Mouse (Mus musculus) MN1 (cell line): ENCODE data around the gene Ess2.

ENCODE experiments used
- DNase-seq: peaks from one replicate; pipeline ENCODE4 v3.0.0-alpha.2; 2016; ENCODE audit warnings: low spot score

Gene Ess2

GRCm38 (mm10) chr16:17921325-17922162, 10.4 kb upstream of the Ess2 start:
- DNase-seq, result peak; percentile 97

DNA sequence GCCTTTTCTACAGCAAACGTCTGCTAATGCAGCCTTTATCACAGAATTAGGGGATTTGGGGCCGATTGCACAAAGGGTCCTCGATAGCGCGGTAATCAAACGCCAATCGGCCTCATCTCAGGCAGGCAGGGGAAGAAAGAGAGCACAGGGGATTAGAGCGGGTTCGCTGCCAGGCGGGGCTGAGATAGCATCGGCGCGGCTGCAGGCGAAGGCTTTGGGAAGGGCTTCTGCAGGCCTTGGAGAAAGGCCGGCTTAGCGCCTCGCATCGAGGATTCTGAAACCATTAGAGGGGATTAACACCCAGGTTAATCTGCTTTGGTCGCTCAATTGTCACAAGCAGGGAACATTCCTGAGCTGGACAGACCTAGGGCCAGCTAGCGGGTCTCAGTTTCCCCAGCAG, 9.4 kb upstream of the Ess2 start:
- DNase-seq, result peak; percentile 35

DNA sequence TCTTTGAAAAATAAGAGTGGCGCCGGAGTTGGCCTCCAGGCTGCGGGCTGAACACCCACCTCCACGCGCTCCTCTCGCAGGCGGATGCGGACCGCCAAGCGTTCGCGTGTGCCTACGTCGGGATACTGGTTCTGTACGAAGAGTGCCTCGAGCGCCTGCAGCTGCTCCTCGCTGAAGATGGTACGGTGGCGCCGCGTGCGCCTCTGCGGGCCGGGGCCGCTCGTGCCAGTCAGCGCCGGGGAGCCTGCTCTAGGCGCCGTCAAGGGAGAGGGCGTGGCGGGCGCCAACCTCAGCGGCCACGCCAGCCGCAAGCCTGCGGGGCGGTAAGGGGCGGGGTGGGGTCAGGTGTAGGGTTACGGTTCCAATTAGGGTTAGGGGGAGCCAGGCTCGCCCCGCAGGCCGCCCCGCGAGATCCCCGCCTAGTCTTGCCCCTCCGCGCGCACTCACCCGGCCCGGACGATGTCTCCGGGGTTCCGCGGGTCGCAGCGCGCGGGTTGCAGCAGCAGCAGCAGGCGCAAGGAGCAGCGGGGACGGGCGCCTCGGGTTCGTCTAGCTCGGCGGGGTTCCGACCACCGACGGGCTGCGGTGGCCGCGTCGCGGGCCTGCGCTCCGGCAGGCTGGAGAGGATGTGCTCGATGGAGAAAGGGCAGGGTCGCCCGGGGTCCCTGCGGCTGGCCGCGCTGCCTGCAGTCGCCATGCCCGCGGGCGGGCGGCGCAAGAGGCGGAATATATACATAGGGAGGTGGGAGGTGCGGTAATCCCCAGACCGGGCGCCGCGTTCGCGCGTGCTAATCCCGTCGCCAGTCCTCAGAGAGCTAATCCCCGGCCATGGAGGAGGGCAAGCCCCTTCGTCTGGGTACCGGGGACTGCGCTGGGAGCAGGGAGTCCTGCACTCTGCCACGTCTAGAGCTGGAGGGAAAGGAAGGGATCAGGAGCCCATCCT, 3.4 kb upstream of the Ess2 start, which contains the start of gene Gsc2:
Gene Gsc2 (minus strand): TSS at position 753 of the 943 bp plus-strand sequence.
- DNase-seq, result no peak

DNA sequence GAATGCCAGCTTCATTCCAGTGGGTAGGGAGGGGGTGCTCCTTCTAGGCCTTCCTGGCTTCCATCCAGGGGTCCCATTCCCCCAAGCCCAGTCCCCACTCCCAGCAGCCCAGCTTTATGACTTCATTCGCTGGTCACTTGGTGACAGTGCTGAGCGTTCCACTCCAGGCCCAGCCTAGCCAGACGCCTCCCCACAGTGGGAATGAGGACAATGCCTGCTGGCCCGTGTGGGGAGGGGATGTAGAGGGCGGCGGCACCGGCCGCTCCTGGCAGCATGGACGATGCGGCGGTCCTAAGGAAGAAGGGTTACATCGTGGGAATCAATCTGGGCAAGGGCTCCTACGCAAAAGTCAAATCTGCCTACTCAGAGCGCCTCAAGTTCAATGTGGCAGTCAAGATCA, 12.7 kb downstream of the Ess2 start, which contains the start of the genes Dgcr2 and Tssk2:
Gene Dgcr2 (minus strand): TSS at position 101 of the 400 bp plus-strand sequence.
Gene Tssk2 (plus strand): TSS at position 176 of the 400 bp plus-strand sequence.
- no peak for DNase-seq

GRCm38 (mm10) chr16:17896091-17896490, 15.1 kb downstream of the Ess2 start:
- DNase-seq, result no peak

- DNase-seq, result no peak
Measured at GRCm38 (mm10) chr16:17893923-17894322, 17.2 kb downstream of the Ess2 start, which contains the start of gene Tssk1. Gene Tssk1 (plus strand): TSS chr16:17894223.

DNA sequence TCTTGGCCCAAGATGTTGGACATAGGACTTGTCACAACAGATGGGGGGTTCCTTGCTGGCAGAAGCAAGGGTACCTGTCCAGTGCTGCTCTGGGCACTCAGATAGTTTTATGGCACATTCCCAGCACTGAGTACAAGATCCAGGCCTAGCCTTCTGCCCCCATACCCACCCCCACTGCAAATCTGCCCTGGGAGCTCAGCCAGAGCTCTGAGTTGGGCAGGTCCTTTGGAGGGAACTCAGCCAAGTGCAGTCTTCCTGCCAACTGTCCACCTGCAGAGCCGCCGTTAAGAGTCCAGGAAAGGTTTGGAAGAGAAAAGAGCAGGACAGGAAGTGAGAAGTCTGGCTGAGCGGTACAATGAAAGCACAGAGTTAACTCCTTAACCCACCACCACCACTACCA, 18.5 kb downstream of the Ess2 start:
- peak; percentile 16 for DNase-seq

GRCm38 (mm10) chr16:17891567-17891959, 19.6 kb downstream of the Ess2 start, which contains the start of gene Gm20518:
Gene Gm20518 (minus strand): TSS chr16:17891671.
- peak; percentile 97 for DNase-seq

DNA sequence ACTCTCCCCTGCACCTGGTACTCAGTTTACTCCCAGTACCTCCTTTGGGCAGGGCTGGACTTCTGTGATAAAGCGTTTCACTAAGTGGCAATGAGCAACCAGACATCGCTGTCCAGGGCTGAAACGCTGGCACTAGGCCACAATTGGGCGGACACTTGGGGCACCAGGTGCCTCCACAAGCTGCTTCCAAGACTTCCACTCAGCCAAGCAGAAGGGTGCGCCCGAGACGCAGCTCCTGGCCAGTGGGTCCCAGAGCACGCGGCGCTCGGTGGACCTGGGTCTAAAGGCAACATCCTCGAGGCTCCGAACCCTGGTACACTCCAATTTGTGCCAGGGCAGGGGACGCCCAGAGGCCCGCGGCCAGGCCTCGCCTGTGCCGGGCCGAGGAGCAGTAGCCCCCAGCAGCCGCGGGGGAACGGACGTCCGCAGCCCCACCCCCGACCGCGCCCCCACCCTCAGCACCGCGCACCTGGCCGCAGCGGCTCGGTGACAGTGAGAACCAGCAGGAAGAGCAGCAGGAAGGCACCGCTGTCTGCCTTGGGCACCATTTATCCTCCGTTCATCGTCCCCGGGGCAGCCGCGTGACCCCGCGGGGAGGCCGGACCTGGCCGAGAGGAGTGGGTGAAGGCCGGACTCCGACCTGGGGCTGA, 20.1 kb downstream of the Ess2 start:
- peak; percentile 93 for DNase-seq

- DNase-seq, result peak; percentile 15
Measured at GRCm38 (mm10) chr16:17890342-17890727, 20.8 kb downstream of the Ess2 start.

GRCm38 (mm10) chr16:17889689-17890341, 21.3 kb downstream of the Ess2 start:
- DNase-seq, result no peak

GRCm38 (mm10) chr16:17884116-17884515, 27.0 kb downstream of the Ess2 start:
- DNase-seq, result no peak

GRCm38 (mm10) chr16:17882196-17882595, 29.0 kb downstream of the Ess2 start:
- DNase-seq, result no peak

DNA sequence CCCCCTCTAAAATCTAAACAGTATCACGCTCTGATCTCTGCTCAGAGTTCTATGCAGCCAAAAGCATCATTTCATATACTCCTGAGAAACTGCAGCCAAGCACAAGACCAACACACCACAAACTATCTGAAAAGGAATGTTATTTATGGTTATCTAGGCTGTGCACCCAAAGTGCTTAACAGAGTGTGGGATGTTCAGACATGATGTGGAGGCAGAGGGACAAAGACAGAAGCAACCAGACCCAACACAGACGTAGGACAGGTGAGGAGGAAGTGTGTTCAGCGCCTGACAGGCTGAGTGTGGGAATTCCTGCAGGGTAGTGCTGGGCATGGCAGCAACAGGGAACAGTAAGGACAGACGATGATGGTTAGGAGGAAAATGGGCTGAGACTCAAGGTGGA, 31.6 kb downstream of the Ess2 start:
- DNase-seq, result no peak

DNA sequence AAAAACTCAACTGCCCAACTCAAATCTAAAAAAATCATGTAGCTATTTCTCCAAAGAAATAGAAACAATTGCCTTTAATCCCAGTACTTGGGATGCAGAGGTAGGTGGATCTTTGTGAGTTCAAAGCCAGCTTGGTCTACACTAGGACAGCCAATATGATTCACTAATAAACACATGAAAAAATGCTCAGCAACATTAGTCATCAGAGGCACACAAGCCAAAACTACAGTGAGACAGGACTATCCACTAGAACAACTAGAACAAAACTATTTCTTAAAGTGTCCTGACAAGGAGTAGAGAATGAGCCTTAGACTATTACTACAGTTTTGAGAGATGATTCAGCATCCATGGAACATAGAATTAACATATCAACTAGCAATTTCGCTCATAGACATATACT, 35.1 kb downstream of the Ess2 start:
- no peak for DNase-seq

DNA sequence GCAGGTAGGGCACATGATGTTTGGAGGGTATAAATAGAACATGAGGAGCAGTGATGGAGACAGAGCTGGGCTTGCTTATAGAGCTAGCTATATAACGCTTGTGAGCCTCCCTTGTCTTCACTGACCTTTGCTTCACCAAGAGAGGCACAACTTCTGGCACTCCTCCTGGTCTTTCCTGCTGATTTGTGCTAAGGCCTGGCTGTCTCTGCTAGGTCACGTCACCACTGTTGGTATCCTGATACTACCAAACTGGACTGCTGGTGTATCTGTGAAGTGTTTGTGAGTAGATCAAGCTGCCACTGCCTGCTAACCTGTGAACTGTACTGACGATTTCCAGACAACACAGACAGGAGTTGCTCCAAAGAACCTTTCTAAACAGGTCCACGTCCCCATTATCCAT, 36.0 kb downstream of the Ess2 start:
- DNase-seq, result no peak

GRCm38 (mm10) chr16:17872995-17873394, 38.2 kb downstream of the Ess2 start:
- no peak for DNase-seq

GRCm38 (mm10) chr16:17871248-17871647, 39.9 kb downstream of the Ess2 start:
- no peak for DNase-seq

DNA sequence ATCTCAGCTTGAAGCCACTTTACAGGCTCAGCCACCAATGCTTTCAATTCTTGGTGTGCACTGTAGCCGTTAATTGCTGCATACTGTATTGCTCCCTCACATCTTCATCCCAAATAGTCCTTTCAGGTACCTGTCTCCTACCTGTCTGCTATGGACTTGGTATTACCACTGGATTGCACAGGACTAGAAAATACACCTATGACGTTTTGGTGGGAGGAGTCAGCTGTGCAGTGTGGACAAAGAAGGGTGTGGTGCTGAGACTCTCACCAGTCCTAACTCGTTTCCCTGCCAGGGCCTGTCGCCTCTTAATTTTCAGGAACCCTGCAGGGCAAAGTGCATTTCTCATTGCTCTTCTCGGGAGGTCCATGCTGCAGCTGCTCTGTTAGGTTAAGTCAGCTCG, 45.4 kb downstream of the Ess2 start:
- DNase-seq, result no peak

- DNase-seq, result no peak
Measured at GRCm38 (mm10) chr16:17865293-17865692, 45.9 kb downstream of the Ess2 start.

DNA sequence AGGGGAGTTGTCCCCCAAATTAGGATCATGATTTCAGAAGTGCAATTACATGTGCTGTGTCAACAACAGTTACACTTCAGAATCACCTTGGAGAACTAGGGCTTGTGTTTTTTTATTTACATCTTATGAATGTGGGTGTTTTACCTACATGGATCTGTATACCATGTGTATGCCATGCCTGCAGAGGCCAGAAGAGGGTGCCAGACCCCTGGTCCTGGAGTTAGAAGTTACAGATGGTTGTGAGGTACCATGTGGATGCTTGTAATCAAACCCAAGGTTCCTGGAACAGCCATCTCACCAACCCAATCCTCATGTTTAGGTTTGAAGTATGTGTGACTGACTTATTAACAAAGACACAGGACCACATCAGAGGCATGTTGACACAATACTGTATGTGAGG, 52.6 kb downstream of the Ess2 start:
- DNase-seq, result peak; percentile 38
